Mouse (Mus musculus) liver, embryonic 11.5 days (tissue): ENCODE results near the gene Pla2g10. TPM values are rescaled to one million over a fixed set of nuclear protein-coding genes. Genes with fewer than 3 reads are reported as not detected.
A peak's percentile ranks its signal among the peaks of the same experiment; 100 is the strongest.
"Not testable (repeated sequence)": the region's sequence is repeated elsewhere in the genome, so short reads cannot be mapped to it uniquely, and the experiment has no call there.

ENCODE experiments used
- ATAC-seq: fragments of 200-750 bp; cut with Nextera tagmentation; replicated peaks from 2 replicates; pipeline ENCODE4 v1.8.0; 2017; ENCODE audit warnings: moderate number of reproducible peaks, mild to moderate bottlenecking, moderate TSS enrichment, moderate library complexity; ENCODE audit not compliant: low FRiP score
- DNase-seq: peaks from one replicate; pipeline ENCODE4 v3.0.0-alpha.2; 2017; ENCODE audit warnings: low spot score
- H3K27ac ChIP-seq: fragments of 300-500 bp; sonication (generic); 2 replicates; pipeline ENCODE4 v1.5.1; 2014; ENCODE audit warnings: mild to moderate bottlenecking, low read depth, low read length, control low read depth
- H3K27me3 ChIP-seq: fragments of 300-500 bp; sonication (generic); replicated peaks from 2 replicates; pipeline ENCODE4 v1.6.1; 2014; ENCODE audit warnings: low read length, mixed read lengths; ENCODE audit not compliant: control insufficient read depth, insufficient read depth
- H3K36me3 ChIP-seq: fragments of 300-500 bp; sonication (generic); 2 replicates; pipeline ENCODE4 v1.6.1; 2014; ENCODE audit warnings: mild to moderate bottlenecking, low read length, moderate library complexity, mixed read lengths; ENCODE audit not compliant: control insufficient read depth, insufficient read depth
- H3K4me1 ChIP-seq: fragments of 300-500 bp; sonication (generic); replicated peaks from 2 replicates; pipeline ENCODE4 v1.6.1; 2014; ENCODE audit warnings: low read length, mixed read lengths; ENCODE audit not compliant: control insufficient read depth, insufficient read depth
- H3K4me2 ChIP-seq: fragments of 300-500 bp; sonication (generic); 2 replicates; pipeline ENCODE4 v1.6.1; 2014; ENCODE audit warnings: mild to moderate bottlenecking, control low read depth, moderate library complexity
- H3K4me3 ChIP-seq: fragments of 300-500 bp; sonication (generic); 2 replicates; pipeline ENCODE4 v1.5.1; 2014; ENCODE audit warnings: low read depth, low read length, control low read depth
- H3K9ac ChIP-seq: fragments of 300-500 bp; sonication (generic); 2 replicates; pipeline ENCODE4 v1.6.1; 2014; ENCODE audit warnings: low read depth, low read length, control low read depth
- H3K9me3 ChIP-seq: fragments of 300-500 bp; sonication (generic); 2 replicates; pipeline ENCODE4 v1.6.1; 2016; ENCODE audit warnings: low read length, inconsistent platforms, mixed read lengths; ENCODE audit not compliant: control insufficient read depth
- WGBS: fragments of 180-500 bp; shearing (Covaris S2); extraction: QIAGEN DNeasy Blood & Tissue Kit; methylation state at CpG from one replicate; pipeline ENCODE4 v1.1.7; 2014; 5-methylcytosine and 5-hydroxymethylcytosine counted together
- polyA plus RNA-seq: library from polyadenylated mRNA; unstranded; fragments of >200 nt; fragmentation: Nextera tagmentation; extraction: Ambion mirVana; gene quantifications from 2 replicates; pipeline ENCODE4 v1.2.1, GENCODE M21; 2014

Gene Pla2g10
- polyA plus RNA-seq, 1 experiment from 2014 or later, result 0.48 TPM

- peak; percentile 87 for ATAC-seq
- peak within 1 kb of the TSS; percentile 83 for H3K27ac ChIP-seq
- WGBS, result under 1% methylated on average over 54 of the region's 54 CpGs
- H3K36me3 ChIP-seq, result no peaks in the 10 kb centered on the region
- peak; percentile 88 for DNase-seq
- H3K4me2 ChIP-seq, result peak within 1 kb of the TSS; percentile 63
- no peaks in the 10 kb centered on the region for H3K9me3 ChIP-seq
- peaks cover 21% of the 10 kb centered on the region for H3K4me1 ChIP-seq
- H3K4me3 ChIP-seq, result peak within 1 kb of the TSS; percentile 94
- H3K9ac ChIP-seq, result peak within 1 kb of the TSS; percentile 89
- no peaks in the 10 kb centered on the region for H3K27me3 ChIP-seq
Measured at GRCm38 (mm10) chr16:13671685-13672385, 58.9 kb downstream of the Pla2g10 start, which contains the start of the genes Bfar and 3110001I22Rik. Gene Bfar (plus strand): TSS chr16:13671858. Gene 3110001I22Rik (plus strand): TSS chr16:13671929.

GRCm38 (mm10) chr16:13670896-13671295 lies 59.9 kb downstream of the Pla2g10 start:
- not testable (repeated sequence) for H3K27me3 ChIP-seq, H3K36me3 ChIP-seq, H3K9me3 ChIP-seq, DNase-seq, H3K27ac ChIP-seq, H3K9ac ChIP-seq, ATAC-seq
- Histone ChIP-seq H3K4me1 (peaks cover 23% of the 10 kb centered on the region), H3K4me3 (peak overlapping the region; percentile 94), H3K4me2 (peak overlapping the region; percentile 63)
- 61% methylated on average over 5 of the region's 5 CpGs for WGBS

GRCm38 (mm10) chr16:13669282-13669681 lies 61.5 kb downstream of the Pla2g10 start:
- H3K27me3 ChIP-seq, result no peaks in the 10 kb centered on the region
- 100% methylated on average over 1 of the region's 1 CpGs for WGBS
- no peak overlapping the region; the same call in 1 of the 2 replicates for H3K4me2 ChIP-seq
- DNase-seq (no peak), ATAC-seq (no peak)
- no peaks in the 10 kb centered on the region for H3K9me3 ChIP-seq
- peaks cover 23% of the 10 kb centered on the region for H3K4me1 ChIP-seq
- no peak overlapping the region for H3K27ac ChIP-seq
- H3K4me3 ChIP-seq, result no peak overlapping the region
- peaks cover 5% of the 10 kb centered on the region for H3K36me3 ChIP-seq
- no peak overlapping the region for H3K9ac ChIP-seq

- DNase-seq (no peak), ATAC-seq (no peak)
- H3K4me2 ChIP-seq, result peak overlapping the region; percentile 67
- no peaks in the 10 kb centered on the region for H3K9me3 ChIP-seq
- H3K27ac ChIP-seq, result peak overlapping the region; percentile 71
- H3K27me3 ChIP-seq, result no peaks in the 10 kb centered on the region
- H3K36me3 ChIP-seq, result peaks cover 6% of the 10 kb centered on the region
- H3K9ac ChIP-seq, result peak overlapping the region; percentile 79
- peaks cover 23% of the 10 kb centered on the region for H3K4me1 ChIP-seq
- WGBS, result 65% methylated on average over 10 of the region's 10 CpGs
- H3K4me3 ChIP-seq, result peak overlapping the region; percentile 76
Measured at GRCm38 (mm10) chr16:13668402-13669108, 62.2 kb downstream of the Pla2g10 start.

- H3K27ac ChIP-seq, result peak within 1 kb of the TSS; percentile 71
- peaks cover 9% of the 10 kb centered on the region for H3K36me3 ChIP-seq
- peak; percentile 81 for ATAC-seq
- no peaks in the 10 kb centered on the region for H3K9me3 ChIP-seq
- WGBS, result under 1% methylated on average over 35 of the region's 35 CpGs
- H3K9ac ChIP-seq, result peak within 1 kb of the TSS; percentile 79
- DNase-seq, result peak; percentile 87
- H3K4me2 ChIP-seq, result peak within 1 kb of the TSS; percentile 67
- H3K27me3 ChIP-seq, result no peaks in the 10 kb centered on the region
- peak within 1 kb of the TSS; percentile 76 for H3K4me3 ChIP-seq
- peaks cover 17% of the 10 kb centered on the region for H3K4me1 ChIP-seq
Measured at GRCm38 (mm10) chr16:13667878-13668343, 62.9 kb downstream of the Pla2g10 start, which contains the start of gene Parn. Gene Parn (minus strand): TSS chr16:13668170.

Other genes starting within 250 kb of the Pla2g10 start
- 43.9 and 51.2 TPM in 2 replicates for gene Parn, start 62.8 kb downstream of the Pla2g10 start, polyA plus RNA-seq
- gene Bfar, start 59.1 kb downstream of the Pla2g10 start, polyA plus RNA-seq, result 28.6 and 28.8 TPM in 2 replicates
- 4.9 and 5.2 TPM in 2 replicates for gene 3110001I22Rik, start 59.1 kb downstream of the Pla2g10 start, polyA plus RNA-seq
- gene Rrn3, start 49.7 kb upstream of the Pla2g10 start, polyA plus RNA-seq, result 67.1 and 77.2 TPM in 2 replicates
- gene Ntan1, start 87.9 kb upstream of the Pla2g10 start, polyA plus RNA-seq, result 83.8 and 84.4 TPM in 2 replicates
- gene Pdxdc1, start 172.1 kb upstream of the Pla2g10 start, polyA plus RNA-seq, result 48.2 and 57.2 TPM in 2 replicates
- 1.9 and 3.1 TPM in 2 replicates for gene Mpv17l, start 172.2 kb upstream of the Pla2g10 start, polyA plus RNA-seq